Mouse (Mus musculus) intestine, embryonic 14.5 days (tissue): ENCODE data around the gene Tmem104. TPM values are rescaled to one million over a fixed set of nuclear protein-coding genes. Genes with fewer than 3 reads are reported as not detected.

ENCODE experiments used
- ATAC-seq: fragments of 200-750 bp; cut with Nextera tagmentation; replicated peaks from 2 replicates; pipeline ENCODE4 v1.8.0; 2017; ENCODE audit warnings: low read depth, moderate number of reproducible peaks, moderate TSS enrichment, moderate library complexity; ENCODE audit not compliant: low FRiP score, low TSS enrichment
- DNase-seq: peaks from one replicate; pipeline ENCODE4 v3.0.0-alpha.2; 2018; ENCODE audit warnings: low spot score
- H3K27ac ChIP-seq: fragments of 300-500 bp; sonication (generic); 2 replicates; pipeline ENCODE4 v1.5.1; 2014; ENCODE audit warnings: low read depth, mild to moderate bottlenecking, control low read depth
- H3K27me3 ChIP-seq: fragments of 300-500 bp; sonication (generic); replicated peaks from 2 replicates; pipeline ENCODE4 v1.6.1; 2014; ENCODE audit warnings: low read length, control low read depth; ENCODE audit not compliant: control insufficient read depth, insufficient read depth
- H3K36me3 ChIP-seq: fragments of 300-500 bp; sonication (generic); 2 replicates; pipeline ENCODE4 v1.6.1; 2014; ENCODE audit warnings: low read length, control low read depth; ENCODE audit not compliant: control insufficient read depth, insufficient read depth
- H3K4me1 ChIP-seq: fragments of 300-500 bp; sonication (generic); replicated peaks from 2 replicates; pipeline ENCODE4 v1.6.1; 2014; ENCODE audit warnings: low read length, control low read depth, mixed read lengths; ENCODE audit not compliant: control insufficient read depth, insufficient read depth
- H3K4me2 ChIP-seq: fragments of 300-500 bp; sonication (generic); 2 replicates; pipeline ENCODE4 v1.6.1; 2014; ENCODE audit warnings: low read length
- H3K4me3 ChIP-seq: fragments of 300-500 bp; sonication (generic); 2 replicates; pipeline ENCODE4 v1.5.1; 2014; ENCODE audit warnings: low read depth, low read length, control low read depth, mixed read lengths
- H3K9ac ChIP-seq: fragments of 300-500 bp; sonication (generic); 2 replicates; pipeline ENCODE4 v1.6.1; 2014; ENCODE audit warnings: mild to moderate bottlenecking, low read length
- H3K9me3 ChIP-seq: fragments of 300-500 bp; sonication (generic); 2 replicates; pipeline ENCODE4 v1.6.1; 2016; ENCODE audit warnings: low read length, control low read depth; ENCODE audit not compliant: control insufficient read depth
- WGBS: fragments of 180-500 bp; shearing (Covaris S2); extraction: QIAGEN DNeasy Blood & Tissue Kit; methylation state at CpG from one replicate; pipeline ENCODE4 v1.1.7; 2014; 5-methylcytosine and 5-hydroxymethylcytosine counted together
- polyA plus RNA-seq: library from polyadenylated mRNA; unstranded; fragments of >200 nt; fragmentation: Nextera tagmentation; extraction: Ambion mirVana; gene quantifications from 2 replicates; pipeline ENCODE4 v1.2.1, GENCODE M21; 2014

Tmem104 gene
- polyA plus RNA-seq, 1 experiment from 2014 or later: 8.3 TPM

DNA sequence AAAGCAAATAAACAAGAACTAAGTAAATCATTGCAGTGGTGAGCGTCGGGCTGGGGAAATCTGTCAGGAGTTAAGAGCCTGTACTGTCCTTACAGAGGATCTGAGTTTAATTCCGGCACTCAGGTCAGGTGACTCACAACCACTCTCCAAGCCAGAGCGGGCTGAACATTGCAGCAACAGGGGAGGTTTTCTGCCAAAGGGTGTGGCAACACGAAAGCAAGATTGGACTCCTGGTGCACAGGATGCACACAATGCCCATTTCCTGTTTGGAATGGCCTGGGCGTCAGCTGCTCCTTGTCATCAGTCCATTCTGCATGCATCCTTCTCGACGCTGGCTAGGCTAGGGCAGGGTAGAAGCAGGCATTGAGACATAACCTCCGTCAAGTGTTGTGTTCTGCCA is 32.0 kb downstream of the Tmem104 start:
- Histone ChIP-seq H3K9me3 (no peaks in the 10 kb centered on the region), H3K9ac (no peak overlapping the region), H3K4me3 (no peak overlapping the region), H3K27ac (no peak overlapping the region), H3K4me1 (peaks cover 32% of the 10 kb centered on the region), H3K36me3 (no peaks in the 10 kb centered on the region), H3K27me3 (no peaks in the 10 kb centered on the region), H3K4me2 (no peak overlapping the region)
- 48% methylated on average over 9 of the region's 9 CpGs for WGBS
- 0 out of 2 replicates have a peak, but pooled peaks have one; percentile 26 for ATAC-seq
- DNase-seq: no peak

DNA sequence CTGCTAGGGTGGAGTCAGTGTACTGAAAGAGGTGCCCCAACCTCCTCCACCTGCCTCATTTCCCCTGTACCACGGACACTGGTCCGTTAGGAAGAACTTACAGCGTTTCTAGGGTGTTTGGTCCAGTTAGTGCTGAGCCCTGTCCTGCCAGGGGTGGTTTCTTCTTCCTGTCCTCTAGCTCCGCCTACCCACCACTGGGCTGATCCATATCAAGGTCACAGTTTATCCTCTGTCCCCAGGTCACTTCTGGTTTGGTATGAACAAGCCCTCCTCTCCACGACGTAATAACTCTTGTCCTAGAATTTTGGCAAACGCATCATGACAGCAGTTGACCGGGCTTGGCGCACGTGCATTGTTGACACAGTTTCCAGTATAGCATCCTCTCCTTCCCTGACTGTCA is 32.4 kb downstream of the Tmem104 start:
- no peak overlapping the region for H3K9ac ChIP-seq
- no peak overlapping the region for H3K27ac ChIP-seq
- H3K4me3 ChIP-seq: no peak overlapping the region
- peaks cover 32% of the 10 kb centered on the region for H3K4me1 ChIP-seq
- H3K36me3 ChIP-seq: no peaks in the 10 kb centered on the region
- ATAC-seq: no peak
- H3K27me3 ChIP-seq: no peaks in the 10 kb centered on the region
- no peak overlapping the region for H3K4me2 ChIP-seq
- DNase-seq: no peak
- WGBS: 85% methylated on average over 10 of the region's 10 CpGs
- no peaks in the 10 kb centered on the region for H3K9me3 ChIP-seq

DNA sequence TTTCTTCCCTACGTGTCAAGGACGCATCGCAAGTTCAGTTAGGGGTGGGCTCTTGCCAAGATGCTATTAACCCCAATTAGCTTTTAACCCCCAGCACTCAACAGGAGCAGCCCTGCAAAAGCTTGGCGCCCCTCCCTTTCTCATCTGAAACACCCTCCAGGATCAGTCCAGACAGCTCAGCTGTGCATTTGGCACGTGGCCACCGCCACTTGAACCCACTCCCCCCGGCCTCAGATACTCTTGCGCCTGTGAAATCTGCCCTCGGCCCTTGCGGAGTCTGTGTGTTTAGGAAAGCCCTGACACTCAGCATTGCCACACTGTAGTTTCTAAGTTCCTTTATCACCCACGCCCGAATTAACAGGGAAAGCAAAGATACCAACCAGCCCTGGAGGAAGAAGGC is 34.8 kb downstream of the Tmem104 start:
- DNase-seq (no peak), ATAC-seq (no peak)

DNA sequence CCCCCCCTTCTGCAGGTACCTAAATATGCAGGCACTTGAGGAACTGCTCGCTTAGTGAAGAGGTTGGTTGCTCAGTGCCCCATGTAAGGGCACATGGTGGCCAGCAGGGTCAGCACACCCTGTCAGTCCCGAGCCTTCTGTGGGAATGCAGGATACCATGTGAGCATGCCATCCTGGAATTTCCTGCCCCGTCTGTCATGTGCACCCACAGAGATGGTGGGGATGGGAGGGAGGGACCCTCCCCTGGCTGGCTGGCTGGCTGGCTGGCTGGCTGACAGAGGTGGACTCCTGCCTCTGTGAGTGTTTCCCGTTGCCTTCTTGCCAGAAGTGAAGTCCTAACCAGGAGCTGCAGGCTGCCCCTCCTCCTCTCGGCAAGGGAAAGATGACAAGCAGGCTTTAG is 35.3 kb downstream of the Tmem104 start:
- 26% methylated on average over 5 of the region's 5 CpGs for WGBS
- H3K4me1 ChIP-seq: peaks cover 32% of the 10 kb centered on the region
- no peak for DNase-seq
- no peaks in the 10 kb centered on the region for H3K27me3 ChIP-seq
- H3K4me2 ChIP-seq: no peak overlapping the region
- no peak overlapping the region for H3K27ac ChIP-seq
- no peaks in the 10 kb centered on the region for H3K9me3 ChIP-seq
- H3K4me3 ChIP-seq: no peak overlapping the region
- H3K36me3 ChIP-seq: no peaks in the 10 kb centered on the region
- no peak overlapping the region for H3K9ac ChIP-seq
- no peak for ATAC-seq

More for the DNA sequence above, 34.8 kb downstream of the Tmem104 start:
- 28% methylated on average over 12 of the region's 12 CpGs for WGBS
- Histone ChIP-seq H3K9me3 (no peaks in the 10 kb centered on the region), H3K27ac (no peak overlapping the region), H3K4me2 (no peak overlapping the region), H3K36me3 (no peaks in the 10 kb centered on the region), H3K4me3 (no peak overlapping the region), H3K9ac (no peak overlapping the region), H3K4me1 (peaks cover 32% of the 10 kb centered on the region), H3K27me3 (no peaks in the 10 kb centered on the region)

DNA sequence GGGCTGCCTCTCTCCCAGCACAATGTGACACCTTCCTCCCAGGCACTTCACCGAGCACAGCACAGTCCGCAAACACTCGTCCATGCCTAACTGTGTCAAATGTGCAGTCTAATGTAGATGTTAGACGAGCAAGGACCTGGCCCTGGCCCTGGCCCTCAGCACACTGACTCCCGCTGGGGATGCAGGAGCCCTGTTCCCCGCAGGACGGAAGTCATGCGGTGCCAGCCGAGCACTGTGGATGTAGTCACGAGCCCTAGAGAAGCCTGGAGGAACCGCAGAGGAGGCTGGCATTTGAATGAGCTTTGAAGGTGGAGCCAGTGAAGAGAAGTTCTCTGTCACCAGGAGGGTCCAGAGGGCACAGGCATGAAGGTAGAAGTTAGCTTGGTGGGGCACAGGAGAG is 36.2 kb downstream of the Tmem104 start:
- peaks cover 32% of the 10 kb centered on the region for H3K4me1 ChIP-seq
- no peak overlapping the region for H3K9ac ChIP-seq
- 74% methylated on average over 11 of the region's 11 CpGs for WGBS
- H3K9me3 ChIP-seq: no peaks in the 10 kb centered on the region
- no peak overlapping the region for H3K4me3 ChIP-seq
- H3K36me3 ChIP-seq: no peaks in the 10 kb centered on the region
- H3K27ac ChIP-seq: no peak overlapping the region
- ATAC-seq (no peak), DNase-seq (no peak)
- no peak overlapping the region for H3K4me2 ChIP-seq
- no peaks in the 10 kb centered on the region; the same call in 1 of the 2 replicates for H3K27me3 ChIP-seq

DNA sequence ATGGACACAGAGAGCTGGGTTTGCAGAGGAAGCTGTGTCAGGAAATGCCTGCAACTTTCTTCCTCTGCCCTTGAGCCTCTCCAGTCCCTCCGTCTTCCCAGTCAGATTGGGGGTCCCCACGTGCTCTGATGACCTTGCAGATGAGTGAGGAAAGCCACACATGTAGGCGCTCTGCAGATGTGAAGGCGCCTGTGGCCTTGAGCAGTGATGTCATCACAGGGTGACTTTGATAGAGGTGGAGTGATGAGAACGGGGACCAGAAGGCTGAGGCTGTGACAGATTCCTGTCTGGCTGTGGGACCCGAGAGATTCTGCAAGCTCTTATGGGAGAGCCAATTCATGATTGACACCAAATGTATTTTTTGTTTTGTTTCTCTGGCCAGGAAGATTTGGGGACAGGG is 36.6 kb downstream of the Tmem104 start:
- no peaks in the 10 kb centered on the region; the same call in 1 of the 2 replicates for H3K27me3 ChIP-seq
- no peak overlapping the region for H3K27ac ChIP-seq
- ATAC-seq: no peak
- H3K4me3 ChIP-seq: no peak overlapping the region
- H3K9me3 ChIP-seq: no peaks in the 10 kb centered on the region
- WGBS: 61% methylated on average over 6 of the region's 6 CpGs
- peaks cover 31% of the 10 kb centered on the region for H3K4me1 ChIP-seq
- no peak overlapping the region for H3K4me2 ChIP-seq
- DNase-seq: no peak
- H3K9ac ChIP-seq: no peak overlapping the region
- H3K36me3 ChIP-seq: no peaks in the 10 kb centered on the region

DNA sequence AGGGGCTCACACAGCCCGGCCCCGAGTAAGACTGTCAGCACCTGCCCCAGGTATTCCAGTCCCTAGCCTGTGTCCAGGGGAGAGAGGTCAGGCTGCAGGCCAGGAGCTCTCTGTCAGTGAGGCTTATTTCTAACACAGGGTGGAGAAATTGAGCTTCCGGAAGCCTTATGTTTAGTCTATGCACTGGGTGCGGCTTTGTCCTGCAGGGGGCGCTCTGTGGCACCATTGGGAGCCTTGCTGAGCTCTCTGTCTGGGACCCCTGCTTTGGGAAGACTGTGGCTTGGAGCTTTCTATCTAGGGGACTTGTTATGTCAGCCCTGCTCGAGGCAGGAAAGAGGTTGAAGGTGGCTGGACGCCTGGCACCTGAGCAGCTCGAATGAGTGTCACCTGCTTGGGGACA is 37.6 kb downstream of the Tmem104 start:
- Histone ChIP-seq H3K9me3 (no peaks in the 10 kb centered on the region), H3K36me3 (no peaks in the 10 kb centered on the region), H3K4me3 (no peak overlapping the region), H3K4me2 (no peak overlapping the region), H3K27me3 (no peaks in the 10 kb centered on the region; the same call in 1 of the 2 replicates), H3K27ac (no peak overlapping the region), H3K4me1 (peaks cover 22% of the 10 kb centered on the region), H3K9ac (no peak overlapping the region)
- DNase-seq: peak; percentile 83
- 54% methylated on average over 8 of the region's 8 CpGs for WGBS
- no peak for ATAC-seq

DNA sequence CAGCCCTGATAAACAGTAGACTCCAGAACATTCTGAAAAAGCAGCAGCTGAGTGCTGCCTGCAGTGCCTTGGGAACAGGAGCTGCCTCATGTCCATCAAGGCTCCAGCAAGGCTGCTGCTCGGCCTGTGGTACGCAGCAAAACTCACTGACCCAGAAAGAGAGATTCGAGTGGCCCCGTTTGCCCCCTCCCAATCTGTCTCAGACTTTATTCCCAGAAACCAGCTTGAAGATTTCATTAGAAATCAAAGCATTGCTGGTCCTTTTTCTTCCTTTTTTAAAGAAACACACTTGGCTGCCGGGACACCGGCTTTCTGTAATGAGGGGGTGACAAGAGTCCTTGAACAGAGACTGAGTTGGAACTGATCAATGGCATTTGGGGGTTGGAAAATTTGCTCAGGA is 38.0 kb downstream of the Tmem104 start:
- DNase-seq (no peak), ATAC-seq (no peak)
- no peaks in the 10 kb centered on the region for H3K9me3 ChIP-seq
- no peaks in the 10 kb centered on the region; the same call in 1 of the 2 replicates for H3K27me3 ChIP-seq
- H3K9ac ChIP-seq: no peak overlapping the region
- WGBS: 87% methylated on average over 6 of the region's 6 CpGs
- peaks cover 22% of the 10 kb centered on the region for H3K4me1 ChIP-seq
- no peak overlapping the region for H3K4me3 ChIP-seq
- no peak overlapping the region for H3K27ac ChIP-seq
- H3K4me2 ChIP-seq: no peak overlapping the region
- no peaks in the 10 kb centered on the region for H3K36me3 ChIP-seq

DNA sequence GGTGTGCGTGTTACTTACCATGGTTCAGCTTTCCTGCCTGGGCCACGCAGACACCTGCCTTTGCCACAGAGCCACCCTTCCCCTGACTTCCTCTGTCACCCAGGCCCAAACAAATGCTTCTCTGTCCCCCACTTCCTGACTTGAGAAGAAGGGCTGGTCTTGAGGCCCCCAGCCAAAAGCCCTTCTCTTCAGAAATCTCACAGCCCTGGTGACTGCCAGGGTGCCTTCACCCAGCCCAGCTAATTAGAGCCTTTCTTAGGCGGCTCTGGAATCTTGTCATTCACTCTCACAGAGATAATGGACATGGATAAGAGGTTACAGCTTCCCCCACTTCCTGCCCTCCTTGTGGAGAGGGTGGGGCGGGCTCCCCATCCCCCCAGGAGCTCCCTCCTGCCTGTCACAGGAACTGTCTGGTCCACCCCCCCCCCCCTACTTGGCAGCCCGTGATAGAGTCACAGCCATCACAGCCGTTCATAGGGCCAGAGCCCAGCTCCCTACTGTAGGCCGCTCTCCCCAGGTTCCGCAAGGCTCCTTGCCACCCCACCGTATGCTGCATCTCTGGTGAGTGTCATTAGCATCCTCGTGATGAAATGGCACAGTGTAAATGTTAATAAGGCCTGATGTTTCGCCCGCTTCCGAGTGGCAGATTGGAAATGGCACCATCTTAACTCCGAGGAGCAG is 39.7 kb downstream of the Tmem104 start:
- DNase-seq (no peak), ATAC-seq (no peak)
- Histone ChIP-seq H3K9ac (no peak overlapping the region), H3K27me3 (no peaks in the 10 kb centered on the region; the same call in 1 of the 2 replicates), H3K9me3 (no peaks in the 10 kb centered on the region), H3K4me1 (peaks cover 27% of the 10 kb centered on the region), H3K4me2 (no peak overlapping the region), H3K4me3 (no peak overlapping the region), H3K36me3 (no peaks in the 10 kb centered on the region), H3K27ac (no peak overlapping the region)
- WGBS: 53% methylated on average over 14 of the region's 14 CpGs
